Mouse (Mus musculus) urinary bladder, postnatal 4 days (tissue): ENCODE data around the gene Olfr322.
"Not testable (repeated sequence)": the region's sequence is repeated elsewhere in the genome, so short reads cannot be mapped to it uniquely, and the experiment has no call there.

ENCODE experiments used
- DNase-seq, 2 experiments: peaks; one replicate each; pipeline ENCODE4 v3.0.0; 2021 to 2022; ENCODE audit warnings: low spot score in 2 of 2

Olfr322 gene

DNA sequence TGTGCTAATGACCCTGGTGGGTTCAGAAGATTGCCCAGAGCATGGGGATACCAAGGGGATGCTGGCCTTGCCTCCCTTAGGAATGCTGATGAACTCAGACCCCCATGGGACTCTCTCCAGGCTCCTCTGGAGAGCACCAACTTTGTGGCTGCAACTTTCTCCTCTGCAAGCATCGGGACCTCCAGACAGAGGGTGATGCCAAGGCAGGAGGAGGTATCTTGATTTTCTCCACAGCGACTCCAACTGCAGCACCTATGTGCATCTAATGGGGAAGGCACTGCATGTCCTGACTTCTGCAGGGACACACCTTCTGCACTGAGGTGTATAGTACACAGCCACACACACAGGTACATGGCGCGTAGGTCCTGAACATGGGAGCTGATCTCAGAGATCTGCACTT is at the start of gene Olfr322:
Gene Olfr322 (plus strand): TSS at position 187 of the 400 bp plus-strand sequence.
- DNase-seq: no peak

GRCm38 (mm10) chr11:58613359-58613758 is 45.2 kb upstream of the Olfr322 start:
- DNase-seq: no peak

DNA sequence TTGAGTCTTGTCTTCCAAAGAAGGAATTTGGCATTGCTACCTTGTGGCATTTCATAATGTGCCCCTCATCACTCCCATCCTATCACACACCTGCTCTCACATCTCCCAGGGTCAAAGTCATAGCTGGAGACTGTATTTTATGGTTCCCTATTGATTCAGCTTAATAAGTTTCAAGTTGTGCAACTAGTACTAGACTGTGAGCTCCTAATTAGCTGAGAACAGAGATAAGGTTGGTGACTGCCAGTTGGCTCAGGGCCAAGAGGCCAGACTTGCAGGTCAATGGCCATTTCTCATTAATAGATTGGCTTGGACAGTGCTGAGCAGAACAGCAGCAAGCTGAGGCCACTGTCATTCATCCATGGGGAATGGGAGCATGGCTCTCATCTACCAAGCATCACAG is 44.1 kb upstream of the Olfr322 start:
- DNase-seq: no peak

DNA sequence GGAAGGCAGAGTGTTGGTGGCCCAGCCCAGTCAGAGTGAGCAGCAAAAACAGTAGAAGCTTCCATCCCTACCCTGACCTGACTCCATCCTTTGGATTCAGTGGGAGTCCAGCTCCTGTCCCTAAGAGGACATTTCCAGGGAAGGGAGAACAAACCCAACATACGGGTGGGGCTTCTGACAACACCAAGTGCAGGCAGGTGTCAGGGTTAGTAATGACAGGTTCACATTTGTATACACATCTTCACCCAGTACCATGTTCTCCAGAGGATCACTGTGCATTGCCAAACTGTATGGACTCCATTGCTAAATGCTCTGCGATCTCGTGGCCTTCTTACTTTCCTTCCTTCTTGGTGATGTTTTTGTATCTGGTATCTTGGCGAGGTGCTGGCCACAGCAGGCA is 42.6 kb upstream of the Olfr322 start, which contains the start of gene 2210407C18Rik:
Gene 2210407C18Rik (minus strand): TSS at position 101 of the 400 bp plus-strand sequence.
- no peak for DNase-seq

DNA sequence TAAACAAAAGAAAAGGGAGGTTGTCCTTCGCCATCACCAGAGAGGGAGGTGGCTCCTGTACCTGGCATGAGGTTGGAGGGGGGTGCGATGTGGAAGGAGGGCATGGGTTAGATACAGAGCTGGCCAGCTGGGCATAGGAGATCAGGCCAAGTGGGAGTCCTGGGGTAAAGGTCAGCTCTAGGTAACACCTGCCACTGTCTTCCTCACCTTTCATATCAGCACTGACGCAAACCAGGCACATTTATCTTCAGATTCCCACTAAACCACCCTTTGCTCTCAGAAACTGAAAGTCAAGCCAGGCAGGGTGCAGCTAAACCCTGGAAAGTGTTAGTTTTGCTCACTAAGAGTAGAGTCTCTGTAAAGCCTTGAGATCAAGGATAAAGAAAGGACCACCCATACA is 40.2 kb upstream of the Olfr322 start:
- DNase-seq: no peak

DNA sequence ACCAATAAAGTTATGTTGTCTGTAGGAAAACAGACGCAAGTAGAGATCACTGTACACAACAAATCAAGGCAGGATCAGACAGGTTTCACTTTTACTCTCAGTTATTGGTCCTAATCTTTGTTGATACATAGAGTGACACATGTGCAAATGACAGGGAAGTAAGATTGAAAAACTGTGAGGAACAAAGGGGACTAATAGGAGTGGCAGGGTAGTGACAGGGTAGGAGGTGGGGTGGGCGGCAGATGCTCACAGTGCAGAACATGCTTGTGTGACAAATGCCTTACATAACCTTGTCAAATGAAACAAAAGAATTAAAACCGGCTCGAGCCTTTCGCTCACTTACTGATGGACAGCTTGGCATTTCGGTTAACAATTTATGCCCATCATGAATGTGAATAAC is 39.8 kb upstream of the Olfr322 start:
- no peak for DNase-seq

DNA sequence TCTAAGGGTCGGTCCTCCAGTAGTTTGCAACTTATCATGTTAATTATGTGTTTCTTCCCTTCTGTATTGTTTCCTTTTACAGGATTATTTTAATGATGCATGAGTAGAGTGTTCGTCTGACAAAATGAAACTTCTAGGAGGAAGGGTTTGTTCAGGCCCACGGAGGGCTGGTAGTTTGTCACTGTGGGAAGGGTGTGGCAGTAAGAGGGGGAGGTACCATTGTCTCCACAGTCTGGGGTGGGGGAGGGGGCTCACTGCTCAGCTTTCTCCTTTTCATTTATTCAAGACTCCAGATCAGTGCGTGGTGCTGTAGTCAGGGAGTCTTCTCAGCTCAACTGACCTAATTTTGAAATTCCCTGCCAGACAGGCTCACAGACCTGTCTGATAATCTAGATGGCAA is 32.4 kb upstream of the Olfr322 start:
- DNase-seq: no peak

DNA sequence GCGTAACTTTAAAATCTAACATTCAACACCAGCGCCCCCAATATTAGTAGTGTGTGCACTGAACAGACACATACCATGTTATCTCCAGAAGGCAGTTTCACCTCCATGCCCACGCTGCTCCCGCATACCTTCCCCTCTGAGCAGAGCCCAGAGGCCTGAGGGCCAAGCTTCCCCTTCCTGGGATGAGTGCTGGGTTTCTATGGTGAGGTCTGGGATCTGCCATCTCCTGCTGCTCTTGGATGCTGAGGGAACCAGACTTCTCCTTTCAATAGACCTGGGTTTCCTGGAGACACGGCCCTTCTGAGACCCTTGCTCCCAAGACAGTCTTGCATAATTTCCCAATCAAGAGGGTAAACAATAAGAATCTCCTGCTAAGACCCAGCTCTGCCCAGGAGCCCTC is 28.2 kb upstream of the Olfr322 start, which contains the start of gene Olfr323:
Gene Olfr323 (minus strand): TSS at position 101 of the 400 bp plus-strand sequence.
- no peak for DNase-seq

DNA sequence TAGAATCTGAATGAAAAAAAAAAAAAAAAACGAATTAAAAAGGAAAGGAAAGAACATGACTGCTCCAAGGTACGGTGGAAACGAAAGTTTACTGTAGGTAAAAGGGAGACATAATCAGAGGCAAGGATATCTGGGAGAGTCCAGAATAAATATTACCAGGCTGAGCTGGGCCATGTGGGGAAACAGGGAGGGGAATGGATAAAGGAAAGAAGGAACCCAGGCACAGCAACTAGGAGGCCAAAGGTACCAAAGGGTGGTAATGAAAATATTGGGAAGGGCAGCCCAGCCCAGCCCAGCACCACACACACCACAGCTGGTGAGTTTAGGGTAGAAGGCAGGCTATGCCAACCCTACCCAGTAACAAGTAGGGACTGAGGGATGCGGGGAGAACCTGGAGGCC is 23.7 kb upstream of the Olfr322 start:
- DNase-seq: no peak

GRCm38 (mm10) chr11:58636376-58636977 is 22.1 kb upstream of the Olfr322 start:
- peak in 1 of 2 experiments; percentile 40 for DNase-seq

DNA sequence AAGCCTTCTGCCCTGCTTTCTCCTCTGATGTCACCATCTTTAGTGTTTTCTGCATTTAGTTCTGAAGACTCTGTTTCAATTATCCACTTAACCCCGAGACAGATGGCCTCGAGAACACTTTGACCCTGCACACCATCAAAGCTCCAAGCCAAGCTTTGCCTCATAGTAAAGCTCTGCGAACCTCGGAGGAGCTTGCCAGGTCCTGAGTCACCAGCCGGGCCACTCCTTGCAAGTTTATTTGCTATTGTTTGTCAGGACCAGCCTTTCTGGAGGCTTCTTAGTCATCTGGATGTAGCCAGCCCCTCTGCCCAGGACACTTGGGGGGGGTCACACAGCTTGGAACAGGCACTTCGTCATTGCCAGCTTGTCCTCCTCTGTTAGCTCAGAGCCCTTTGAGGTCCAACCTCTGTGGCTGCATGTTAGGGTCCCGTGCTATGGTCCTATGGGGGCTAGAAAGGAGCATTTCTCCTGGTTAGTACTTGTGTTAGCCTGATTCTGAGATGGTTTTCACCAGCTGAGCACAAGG is 20.3 kb upstream of the Olfr322 start:
- DNase-seq: no peak

GRCm38 (mm10) chr11:58640272-58640867 is 18.2 kb upstream of the Olfr322 start, which contains the start of gene Trim58:
Gene Trim58 (plus strand): TSS chr11:58640465.
- no peak for DNase-seq

GRCm38 (mm10) chr11:58641057-58641456 is 17.5 kb upstream of the Olfr322 start:
- DNase-seq: no peak

DNA sequence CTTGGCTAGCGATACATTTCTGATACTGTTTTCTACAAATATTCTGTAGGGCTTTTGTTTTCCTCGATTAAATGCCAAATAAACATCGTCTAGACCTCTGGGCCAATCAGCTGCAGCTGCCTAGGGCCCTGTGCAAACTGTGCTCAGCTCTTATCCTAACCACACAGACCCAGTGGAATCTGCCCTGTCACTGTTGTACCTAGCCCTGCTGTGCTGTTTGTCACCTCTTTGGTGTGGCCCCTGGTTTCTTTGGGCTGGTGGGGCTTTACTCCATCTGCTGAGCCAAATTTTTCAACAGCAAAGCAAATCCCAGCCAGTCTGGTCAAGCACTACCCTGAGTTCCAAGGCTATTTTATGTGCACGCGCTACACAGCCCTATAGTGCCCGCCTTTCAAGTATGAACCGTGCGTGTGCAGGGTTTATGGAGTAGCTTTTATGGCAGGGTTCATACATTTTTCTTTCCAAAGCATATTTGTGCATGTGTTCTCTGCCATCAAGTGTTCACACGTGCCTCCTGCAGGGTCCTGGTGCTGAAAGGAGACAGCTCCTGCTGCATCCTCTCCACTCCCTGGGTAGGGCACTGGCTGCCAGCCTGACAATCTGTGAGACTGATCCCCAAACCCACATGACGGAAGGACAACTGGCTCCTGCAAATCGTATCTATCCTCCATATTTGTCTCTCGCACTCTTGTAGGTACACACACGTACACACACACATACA is 16.8 kb upstream of the Olfr322 start:
- no peak for DNase-seq

DNA sequence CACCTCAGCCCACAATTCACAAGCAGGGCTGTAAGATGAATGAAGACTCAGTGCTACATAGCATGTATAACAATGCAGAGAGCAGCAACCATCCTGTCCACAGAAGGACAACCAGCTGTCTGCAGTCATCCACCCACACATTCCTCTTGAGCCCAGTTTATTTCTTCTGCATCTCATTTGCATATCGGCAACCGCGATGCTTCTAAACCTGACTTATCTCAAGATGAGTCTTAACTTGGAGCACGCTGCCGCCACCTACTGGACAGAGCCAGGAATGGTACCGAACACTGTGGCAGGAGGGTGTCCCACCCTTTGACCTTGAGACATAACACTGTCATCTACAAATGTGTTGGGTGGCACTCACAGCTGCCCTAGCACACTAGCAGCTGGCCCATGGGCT is 15.2 kb upstream of the Olfr322 start:
- DNase-seq: no peak

DNA sequence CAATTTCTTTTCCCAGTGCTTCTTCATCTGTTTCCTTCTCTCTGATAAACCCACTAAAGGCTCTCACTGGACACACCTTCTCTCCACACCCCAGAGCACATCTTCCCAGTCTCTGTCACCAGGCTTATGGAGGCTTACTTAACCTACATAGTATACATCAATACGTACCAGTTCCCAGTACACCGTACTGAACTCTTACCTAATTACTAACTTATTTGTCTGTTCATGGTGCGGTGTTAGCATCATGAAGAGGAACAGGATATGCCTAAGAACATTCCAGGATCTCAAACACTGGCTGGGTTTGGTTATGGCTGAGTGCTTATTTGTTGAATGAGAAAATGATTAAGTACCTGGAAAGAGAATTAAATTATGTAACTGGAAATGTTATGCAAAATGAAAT is 3.4 kb upstream of the Olfr322 start:
- no peak for DNase-seq

DNA sequence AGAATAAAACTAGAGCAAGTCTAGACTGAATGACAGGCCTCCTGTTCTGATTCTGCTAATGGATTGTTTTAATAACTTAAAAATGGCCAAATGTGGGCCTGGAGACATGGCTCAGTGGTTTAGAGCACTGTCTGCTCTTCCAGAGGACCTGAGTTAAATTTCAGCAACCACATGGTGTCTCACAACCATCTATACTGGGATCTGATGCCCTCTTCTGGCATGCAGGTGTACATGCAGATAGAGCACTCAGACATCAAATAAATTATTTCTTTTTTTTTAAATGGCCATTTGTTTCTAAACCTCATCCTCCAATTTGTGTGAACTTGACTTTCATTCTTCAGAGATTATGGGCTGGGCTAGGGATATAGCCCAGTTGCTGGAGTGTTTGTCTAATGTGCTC is 10.7 kb downstream of the Olfr322 start:
- DNase-seq: no peak

DNA sequence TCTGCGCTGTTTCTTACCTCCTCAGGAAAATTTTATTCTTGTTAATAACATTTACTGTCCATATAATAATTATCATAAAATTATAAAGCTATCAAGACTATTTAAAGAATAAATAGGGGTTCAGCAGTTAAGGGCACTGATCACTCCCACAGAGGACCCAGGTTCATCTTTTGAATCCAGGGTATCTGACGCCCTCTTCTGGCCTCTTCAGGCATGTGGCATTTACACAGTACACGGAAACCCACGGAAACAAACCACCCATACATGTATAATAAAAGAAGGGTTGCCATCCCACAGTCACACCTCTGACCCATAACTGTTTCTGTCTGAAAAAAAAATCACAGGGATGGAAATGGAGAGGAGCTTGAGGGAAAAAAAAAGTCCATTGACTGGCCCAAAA is 13.2 kb downstream of the Olfr322 start:
- DNase-seq: peak in 1 of 2 experiments; percentile 47

DNA sequence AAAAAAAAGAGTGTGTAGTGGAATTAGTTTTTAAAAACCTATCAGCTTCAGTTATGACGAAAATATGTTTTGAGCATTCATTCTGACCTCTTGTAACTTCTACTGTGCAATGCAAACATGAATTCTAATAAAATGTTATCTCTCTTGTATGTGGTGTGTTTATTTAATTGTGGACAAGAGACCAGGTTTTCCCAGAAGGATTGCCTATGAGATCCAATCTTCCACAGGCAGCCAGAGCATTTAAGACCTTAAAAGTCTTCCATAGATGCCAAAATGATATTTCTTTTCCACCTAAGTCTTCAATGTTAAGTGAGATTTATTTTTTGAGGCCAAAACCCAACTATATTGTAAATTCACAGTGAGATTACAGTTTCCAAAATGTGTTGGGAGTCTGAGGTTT is 22.2 kb downstream of the Olfr322 start, which contains the start of gene Olfr320:
Gene Olfr320 (plus strand): TSS at position 301 of the 400 bp plus-strand sequence.
- no peak for DNase-seq

GRCm38 (mm10) chr11:58698862-58699261 is 40.3 kb downstream of the Olfr322 start, which contains the start of gene Olfr319:
Gene Olfr319 (plus strand): TSS chr11:58699162.
- DNase-seq: no peak

DNA sequence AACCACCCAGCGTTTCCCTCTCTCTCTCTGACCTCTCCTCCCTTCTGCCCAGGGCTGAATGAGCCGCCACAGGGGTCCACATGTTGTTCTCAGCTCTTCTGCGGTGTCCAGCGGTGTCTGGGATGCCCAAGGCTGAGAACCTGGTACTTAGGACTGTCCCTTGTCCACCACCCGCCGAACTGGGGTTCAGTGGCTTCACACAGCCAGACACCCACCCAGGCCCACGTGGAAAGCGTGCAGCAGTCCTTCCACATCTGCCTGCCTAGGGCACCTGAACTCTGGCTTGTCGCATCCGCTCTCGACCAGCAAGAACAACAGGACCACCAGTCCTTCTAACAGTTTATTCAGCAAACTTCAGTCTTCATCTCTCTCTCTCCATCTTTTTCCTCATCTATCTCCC is 50.5 kb downstream of the Olfr322 start:
- no peak for DNase-seq

GRCm38 (mm10) chr11:58717723-58718122 is 59.1 kb downstream of the Olfr322 start:
- DNase-seq: not testable (repeated sequence)
